Mouse (Mus musculus) hindbrain, embryonic 13.5 days (tissue): Measurements from ENCODE around the gene Sec22b. TPM values are rescaled to one million over a fixed set of nuclear protein-coding genes. Genes with fewer than 3 reads are reported as not detected.

ENCODE experiments used
- ATAC-seq: fragments of 200-750 bp; cut with Nextera tagmentation; 2 replicates; pipeline ENCODE4 v1.8.0; 2017; ENCODE audit warnings: moderate TSS enrichment; ENCODE audit not compliant: low FRiP score
- H3K27ac ChIP-seq: fragments of 300-500 bp; sonication (generic); 2 replicates; pipeline ENCODE4 v1.5.1; 2015; ENCODE audit warnings: inconsistent platforms, mild to moderate bottlenecking, moderate library complexity
- H3K27me3 ChIP-seq: fragments of 300-500 bp; sonication (generic); 2 replicates; pipeline ENCODE4 v1.6.1; 2015; ENCODE audit warnings: mild to moderate bottlenecking, inconsistent platforms
- H3K36me3 ChIP-seq: fragments of 300-500 bp; sonication (generic); 2 replicates; pipeline ENCODE4 v1.6.1; 2015; ENCODE audit warnings: mild to moderate bottlenecking, inconsistent platforms
- H3K4me1 ChIP-seq: fragments of 300-500 bp; sonication (generic); replicated peaks from 2 replicates; pipeline ENCODE4 v1.6.1; 2015; ENCODE audit warnings: inconsistent platforms
- H3K4me2 ChIP-seq: fragments of 300-500 bp; sonication (generic); 2 replicates; pipeline ENCODE4 v1.6.1; 2015; ENCODE audit warnings: inconsistent platforms, mild to moderate bottlenecking, moderate library complexity
- H3K4me3 ChIP-seq: fragments of 300-500 bp; sonication (generic); 2 replicates; pipeline ENCODE4 v1.5.1; 2015; ENCODE audit warnings: mild to moderate bottlenecking, inconsistent platforms
- H3K9ac ChIP-seq: fragments of 300-500 bp; sonication (generic); 2 replicates; pipeline ENCODE4 v1.6.1; 2015; ENCODE audit warnings: mild to moderate bottlenecking, inconsistent platforms
- H3K9me3 ChIP-seq: fragments of 300-500 bp; sonication (generic); 2 replicates; pipeline ENCODE4 v1.6.1; 2016; ENCODE audit warnings: inconsistent platforms
- WGBS: fragments of 180-500 bp; shearing (Covaris S2); methylation state at CpG from one replicate; pipeline ENCODE4 v1.1.7; 2015; 5-methylcytosine and 5-hydroxymethylcytosine counted together
- polyA plus RNA-seq: library from polyadenylated mRNA; unstranded; fragments of >200 nt; fragmentation: Nextera tagmentation; extraction: Ambion mirVana; gene quantifications from 2 replicates; pipeline ENCODE4 v1.2.1, GENCODE M21; 2015

Gene Sec22b
- polyA plus RNA-seq, 1 experiment from 2014 or later: 103 TPM

DNA sequence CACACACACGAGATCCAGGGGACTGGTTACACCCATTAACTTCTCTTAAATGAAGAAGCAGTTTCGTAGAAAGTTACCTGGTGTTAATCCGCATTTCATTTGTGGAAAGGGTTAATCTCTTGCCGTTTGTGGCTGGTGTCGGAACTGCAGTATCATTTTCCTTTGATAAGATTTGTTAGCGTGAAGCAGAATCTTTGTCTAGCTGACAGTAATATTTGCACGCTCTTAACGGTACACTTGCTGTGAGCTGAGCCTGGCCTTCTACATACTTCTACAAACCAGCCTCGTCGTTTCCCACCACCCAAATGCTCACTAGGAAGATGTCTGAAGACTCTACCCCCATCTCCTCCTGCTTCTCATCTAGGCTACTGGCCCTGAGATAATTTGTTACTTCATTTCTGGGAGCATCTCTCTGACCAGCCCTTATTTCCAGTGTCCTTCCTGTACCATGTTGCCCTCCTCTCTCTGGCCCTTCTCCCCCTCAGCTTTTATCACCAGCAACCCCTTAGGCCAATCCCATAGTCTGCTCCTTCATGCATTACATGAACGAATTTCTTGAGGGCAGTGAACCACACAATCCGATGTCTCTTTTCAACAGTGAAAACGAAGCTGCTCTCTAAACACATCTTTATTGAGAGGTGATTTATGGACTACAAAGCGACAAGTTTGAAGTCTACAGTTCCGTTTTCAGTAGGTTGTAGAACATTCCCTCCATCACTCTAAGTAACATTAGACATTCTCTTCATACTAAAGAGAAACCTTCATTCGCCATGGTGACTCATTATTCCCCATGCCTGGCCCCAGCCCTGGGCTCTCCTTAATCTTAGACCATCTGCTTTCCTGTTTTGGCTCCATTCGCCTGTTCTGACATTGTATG lies 36.3 kb downstream of the Sec22b start:
- 0 out of 2 replicates have a peak, but pooled peaks have one; percentile 11 for ATAC-seq
- 26% methylated on average over 17 of the region's 17 CpGs for WGBS
- Histone ChIP-seq H3K27me3 (peaks cover 10% of the 10 kb centered on the region), H3K4me3 (no peak overlapping the region), H3K4me2 (no peak overlapping the region), H3K4me1 (peaks cover 56% of the 10 kb centered on the region), H3K9me3 (no peaks in the 10 kb centered on the region), H3K36me3 (no peaks in the 10 kb centered on the region), H3K27ac (no peak overlapping the region), H3K9ac (no peak overlapping the region; the same call in 1 of the 2 replicates)

DNA sequence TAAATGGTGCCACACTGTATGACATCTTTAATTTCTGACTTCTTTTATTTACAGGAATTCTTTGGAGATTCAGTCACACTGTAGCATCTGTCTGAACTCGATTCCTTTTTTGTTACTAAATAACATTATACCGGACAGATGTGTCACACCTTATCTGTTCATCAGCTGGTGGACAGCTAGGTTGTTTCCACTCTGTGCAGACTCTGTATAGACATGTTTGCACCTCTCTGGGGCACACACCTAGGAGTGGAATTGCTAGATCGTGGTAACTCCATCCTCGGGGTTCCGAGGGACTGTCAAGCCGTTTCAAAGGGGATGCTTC lies 36.9 kb downstream of the Sec22b start:
- Histone ChIP-seq H3K4me1 (peaks cover 57% of the 10 kb centered on the region), H3K9ac (no peak overlapping the region), H3K4me2 (no peak overlapping the region), H3K27me3 (peaks cover 10% of the 10 kb centered on the region), H3K27ac (no peak overlapping the region), H3K9me3 (no peaks in the 10 kb centered on the region), H3K4me3 (no peak overlapping the region), H3K36me3 (no peaks in the 10 kb centered on the region)
- 37% methylated on average over 6 of the region's 6 CpGs for WGBS
- ATAC-seq: no peak

DNA sequence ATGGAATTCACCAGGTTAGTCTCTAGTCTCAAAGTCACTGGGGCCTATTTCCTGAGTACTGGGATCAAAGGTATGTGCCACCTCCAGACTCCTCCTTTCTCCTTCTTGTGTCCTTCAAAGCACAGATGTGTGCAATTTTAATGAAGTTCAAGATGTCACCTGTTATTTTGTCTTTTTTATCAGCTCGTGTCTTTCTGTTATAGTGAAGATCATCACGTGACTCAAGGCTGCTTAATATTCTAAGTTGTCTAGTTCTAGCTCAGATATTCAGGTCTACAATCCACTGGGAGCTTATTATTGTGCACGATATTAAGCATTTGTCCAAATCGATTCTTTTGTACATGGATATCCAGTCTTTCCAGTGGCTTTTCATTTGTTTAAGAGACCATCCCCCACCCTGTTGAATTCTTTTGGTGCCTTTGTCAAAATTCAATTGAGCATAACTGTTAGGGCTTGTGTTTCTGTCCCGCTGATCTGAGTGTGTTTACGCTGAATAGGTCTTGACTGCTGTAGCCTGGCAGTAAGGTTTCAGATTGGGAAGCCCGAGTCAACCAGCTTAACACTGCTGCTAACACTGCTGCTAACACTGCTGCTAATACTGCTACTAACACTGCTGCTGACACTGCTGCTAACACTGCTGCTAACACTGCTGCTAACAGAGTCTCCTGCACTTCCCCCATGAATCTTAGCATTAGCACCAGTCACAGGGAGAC lies 38.0 kb downstream of the Sec22b start:
- no peaks in the 10 kb centered on the region for H3K27me3 ChIP-seq
- H3K36me3 ChIP-seq: no peaks in the 10 kb centered on the region
- H3K4me2 ChIP-seq: no peak overlapping the region
- WGBS: 7% methylated on average over 7 of the region's 7 CpGs
- H3K9me3 ChIP-seq: no peaks in the 10 kb centered on the region
- peak overlapping the region; percentile 72 for H3K27ac ChIP-seq
- H3K4me3 ChIP-seq: no peak overlapping the region
- H3K9ac ChIP-seq: no peak overlapping the region
- peaks cover 55% of the 10 kb centered on the region for H3K4me1 ChIP-seq
- ATAC-seq: 0 out of 2 replicates have a peak, but pooled peaks have one; percentile 8

DNA sequence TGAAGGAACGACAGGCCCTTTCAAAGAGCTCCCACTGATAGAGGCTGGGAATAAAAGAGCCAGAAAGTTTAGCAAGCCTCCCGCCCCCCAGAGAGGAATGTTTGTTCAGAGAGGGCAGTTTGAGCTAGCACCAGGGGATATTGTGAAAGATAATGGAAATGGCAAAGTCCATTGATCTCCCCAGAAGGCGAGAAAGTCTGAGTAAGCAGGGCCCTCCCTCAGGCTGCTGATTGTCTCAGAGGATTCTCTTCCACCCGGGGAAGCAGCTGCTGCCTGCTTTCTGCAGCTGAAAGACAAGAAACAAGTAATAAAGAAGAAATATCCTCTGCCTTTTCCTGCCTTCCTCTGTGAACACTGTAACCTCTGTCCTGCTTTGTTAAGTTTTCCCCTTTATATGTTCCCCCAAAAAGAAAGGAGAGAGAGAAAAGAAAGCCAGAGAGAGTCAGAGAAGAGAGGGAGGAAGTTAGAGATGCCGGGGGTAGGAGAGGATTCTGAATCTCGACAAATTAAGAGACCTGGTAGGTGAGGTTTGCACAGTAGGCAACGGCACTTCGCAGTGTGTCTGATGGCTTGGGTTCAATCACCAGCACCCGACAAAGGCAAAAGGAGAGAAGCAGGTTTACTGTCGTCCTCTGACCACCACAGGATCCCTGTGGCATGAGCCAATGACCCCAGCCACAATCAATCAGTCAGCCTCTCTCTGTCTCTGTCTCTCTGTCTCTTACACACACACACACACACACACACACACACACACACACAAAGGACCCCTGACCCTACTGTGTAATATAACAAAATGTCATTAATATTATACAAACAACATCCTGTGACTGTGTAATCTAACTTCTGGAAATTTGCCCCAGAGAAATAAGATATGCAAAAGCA lies 38.9 kb downstream of the Sec22b start:
- Histone ChIP-seq H3K4me2 (peak overlapping the region; percentile 10; the same call in 1 of the 2 replicates), H3K4me3 (no peak overlapping the region), H3K9ac (0 out of 2 replicates have a peak overlapping the region, but pooled peaks have one; percentile 39), H3K27ac (peak overlapping the region; percentile 72), H3K9me3 (no peaks in the 10 kb centered on the region), H3K27me3 (no peaks in the 10 kb centered on the region), H3K36me3 (no peaks in the 10 kb centered on the region), H3K4me1 (peaks cover 55% of the 10 kb centered on the region)
- 2% methylated on average over 10 of the region's 10 CpGs for WGBS
- no peak for ATAC-seq

DNA sequence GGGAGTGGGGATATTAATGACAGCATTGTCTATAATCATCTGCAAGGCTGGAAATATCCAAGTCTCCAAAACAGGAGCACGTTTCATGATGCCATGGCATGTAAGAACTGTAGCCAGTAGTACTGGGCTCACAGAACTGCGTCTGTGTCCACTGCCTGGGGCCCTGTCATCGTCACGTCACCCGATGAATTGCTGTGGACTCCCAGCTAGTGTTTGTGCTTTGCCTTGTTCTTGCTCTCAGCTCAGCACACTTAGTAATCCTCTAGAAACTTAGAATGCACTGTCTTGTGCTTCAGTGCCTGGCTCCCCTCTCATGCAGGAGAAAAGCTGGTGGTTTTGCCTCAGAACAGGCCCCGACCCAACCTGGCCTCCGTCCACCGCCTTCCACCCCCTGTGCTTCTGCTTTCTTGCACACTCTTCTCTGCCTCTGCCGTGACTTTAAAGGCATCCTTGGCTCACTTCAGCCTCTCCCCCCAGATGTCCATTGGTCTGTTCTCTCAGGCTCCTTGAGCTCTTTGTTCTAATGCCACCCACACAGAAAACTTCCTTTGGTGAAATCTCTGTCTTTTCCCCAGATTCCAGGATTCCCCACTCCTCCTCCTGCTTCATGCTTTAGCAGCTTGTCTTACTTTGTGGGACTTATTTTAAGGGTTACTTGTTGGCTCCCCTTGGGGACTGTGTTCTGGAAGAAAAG lies 39.7 kb downstream of the Sec22b start:
- Histone ChIP-seq H3K36me3 (no peaks in the 10 kb centered on the region), H3K27ac (peak overlapping the region; percentile 72; the same call in 1 of the 2 replicates), H3K27me3 (no peaks in the 10 kb centered on the region), H3K4me1 (peaks cover 55% of the 10 kb centered on the region), H3K9me3 (no peaks in the 10 kb centered on the region), H3K9ac (0 out of 2 replicates have a peak overlapping the region, but pooled peaks have one; percentile 1), H3K4me3 (no peak overlapping the region), H3K4me2 (no peak overlapping the region)
- 15% methylated on average over 9 of the region's 9 CpGs for WGBS
- ATAC-seq: no peak

DNA sequence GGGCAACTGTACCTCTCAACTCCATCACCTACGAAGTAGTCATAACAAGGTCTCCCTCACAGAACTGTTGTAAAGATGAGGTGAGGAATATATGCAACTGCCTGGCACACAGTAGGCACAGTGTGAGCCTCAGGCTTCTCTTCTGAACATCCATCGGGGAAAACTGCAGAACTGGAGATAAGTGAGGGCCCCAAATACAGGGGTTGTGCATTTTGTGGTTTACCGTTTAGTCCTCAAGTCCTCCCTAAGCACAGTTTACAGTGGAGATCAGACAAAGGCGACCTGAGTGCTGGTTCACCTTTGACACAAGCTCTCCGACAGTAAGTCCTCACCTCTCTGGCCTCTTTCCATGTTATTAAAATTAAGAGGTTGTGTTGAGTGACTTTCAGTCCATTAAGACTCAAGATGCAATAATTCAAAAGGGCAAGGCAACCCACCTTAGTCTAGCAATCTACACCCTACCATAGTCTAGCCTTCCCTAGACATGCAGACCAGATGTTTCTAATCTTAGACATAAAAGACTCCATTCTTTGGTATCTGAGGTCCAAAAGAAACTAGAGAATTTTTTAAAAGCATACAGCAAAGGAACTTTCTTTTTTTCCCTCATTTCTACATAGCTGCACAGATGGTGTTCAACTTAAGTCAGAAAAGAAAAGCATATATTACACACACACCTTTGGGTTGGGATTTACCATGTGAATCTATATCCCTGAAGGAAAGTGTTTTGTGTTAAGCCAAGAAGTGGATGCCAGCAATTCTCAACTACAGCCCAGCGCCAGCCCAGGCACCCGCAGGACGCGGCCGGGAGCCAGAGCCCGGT lies 40.7 kb downstream of the Sec22b start:
- WGBS: 32% methylated on average over 11 of the region's 11 CpGs
- H3K9me3 ChIP-seq: no peaks in the 10 kb centered on the region
- peak overlapping the region; percentile 46 for H3K4me2 ChIP-seq
- no peak overlapping the region for H3K4me3 ChIP-seq
- H3K27me3 ChIP-seq: no peaks in the 10 kb centered on the region
- peak overlapping the region; percentile 56 for H3K9ac ChIP-seq
- no peaks in the 10 kb centered on the region for H3K36me3 ChIP-seq
- H3K4me1 ChIP-seq: peaks cover 55% of the 10 kb centered on the region
- H3K27ac ChIP-seq: no peak overlapping the region; the same call in 1 of the 2 replicates
- no peak for ATAC-seq

DNA sequence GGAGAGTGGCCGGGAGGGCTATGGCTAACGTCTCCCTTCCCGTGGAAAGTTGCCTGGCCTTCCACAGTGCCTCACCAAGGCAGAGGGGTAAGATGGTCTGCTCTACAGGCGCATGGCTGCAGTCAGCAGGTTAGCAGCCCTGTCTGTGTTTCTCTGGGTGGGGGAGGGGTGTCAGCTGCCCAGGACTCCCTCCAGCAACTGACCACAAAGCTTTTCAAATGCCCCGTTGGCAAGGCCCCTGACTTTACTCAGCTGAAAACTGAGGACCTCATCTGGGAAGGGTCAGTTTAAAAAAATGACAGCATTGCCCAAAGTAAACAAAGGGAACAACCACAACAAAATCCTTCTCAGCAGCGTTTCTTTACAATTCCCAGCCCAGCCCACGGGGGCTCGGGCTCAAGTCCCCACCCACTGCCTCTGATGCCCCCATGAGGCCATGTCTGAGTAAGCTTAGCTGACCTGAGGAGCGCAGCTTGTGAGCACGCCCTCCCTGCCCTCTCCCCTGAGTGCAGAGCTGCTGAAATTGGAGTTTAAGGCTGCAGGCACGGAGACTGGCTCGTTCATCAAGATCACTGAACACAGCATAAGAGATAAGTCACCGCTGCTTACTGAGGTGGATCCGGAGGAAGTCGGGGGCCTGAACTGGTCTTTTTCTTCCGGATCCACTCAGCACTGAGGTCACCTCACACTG lies 41.4 kb downstream of the Sec22b start:
- Histone ChIP-seq H3K36me3 (no peaks in the 10 kb centered on the region), H3K9ac (peak overlapping the region; percentile 56), H3K9me3 (no peaks in the 10 kb centered on the region), H3K4me2 (peak overlapping the region; percentile 46), H3K4me3 (0 out of 2 replicates have a peak overlapping the region, but pooled peaks have one; percentile 19), H3K27ac (no peak overlapping the region; the same call in 1 of the 2 replicates), H3K4me1 (peaks cover 51% of the 10 kb centered on the region), H3K27me3 (peaks cover under 1% of the 10 kb centered on the region; the same call in 1 of the 2 replicates)
- peak; percentile 44 for ATAC-seq
- 5% methylated on average over 16 of the region's 16 CpGs for WGBS

DNA sequence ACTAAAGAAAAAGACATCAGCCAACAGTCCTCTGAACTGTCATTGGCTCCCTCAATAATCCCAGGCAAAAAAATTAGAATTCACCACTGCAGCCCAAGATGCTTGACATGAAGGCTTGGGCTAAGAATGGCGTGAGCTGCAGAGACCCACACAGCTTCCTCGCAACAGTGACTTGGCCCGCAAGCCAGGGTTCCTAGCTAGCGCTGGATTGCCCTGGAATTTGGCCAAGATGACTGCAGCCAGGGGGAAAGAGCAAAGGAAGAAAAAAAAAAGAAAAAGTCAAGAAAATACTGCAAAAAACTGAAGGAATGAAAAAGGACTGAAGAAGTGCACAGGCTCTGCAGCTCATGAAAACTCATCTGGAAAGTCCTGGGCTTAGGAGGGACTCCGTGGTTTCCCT lies 43.5 kb downstream of the Sec22b start:
- WGBS: 66% methylated on average over 5 of the region's 5 CpGs
- peaks cover 3% of the 10 kb centered on the region; the same call in 1 of the 2 replicates for H3K27me3 ChIP-seq
- no peak overlapping the region for H3K9ac ChIP-seq
- no peak overlapping the region for H3K4me3 ChIP-seq
- H3K27ac ChIP-seq: no peak overlapping the region
- H3K9me3 ChIP-seq: no peaks in the 10 kb centered on the region
- ATAC-seq: no peak
- H3K4me1 ChIP-seq: peaks cover 34% of the 10 kb centered on the region
- H3K4me2 ChIP-seq: no peak overlapping the region
- H3K36me3 ChIP-seq: no peaks in the 10 kb centered on the region

DNA sequence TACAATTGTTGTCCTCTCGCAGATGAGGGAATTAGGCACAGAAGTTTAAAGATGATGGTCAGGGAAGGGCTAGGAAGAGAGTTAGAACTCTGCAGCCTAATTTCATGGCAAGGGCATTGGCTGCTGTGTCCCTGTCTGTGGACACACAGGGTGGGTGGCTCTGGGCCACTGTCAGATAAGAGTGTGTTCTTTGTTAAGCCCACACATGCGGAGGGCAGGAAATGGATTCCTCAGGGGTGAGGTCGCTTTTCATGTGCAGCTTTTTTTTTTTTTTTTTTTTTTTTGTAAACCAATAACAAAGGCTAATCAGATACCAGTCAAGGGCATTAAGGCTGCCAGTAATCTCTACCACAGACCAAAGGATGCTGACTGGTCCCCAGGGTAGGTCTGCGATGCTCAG lies 45.4 kb downstream of the Sec22b start:
- H3K9ac ChIP-seq: no peak overlapping the region
- peaks cover 14% of the 10 kb centered on the region for H3K4me1 ChIP-seq
- no peak overlapping the region for H3K27ac ChIP-seq
- peaks cover 3% of the 10 kb centered on the region; the same call in 1 of the 2 replicates for H3K27me3 ChIP-seq
- H3K4me2 ChIP-seq: no peak overlapping the region
- no peak for ATAC-seq
- no peak overlapping the region for H3K4me3 ChIP-seq
- no peaks in the 10 kb centered on the region for H3K9me3 ChIP-seq
- H3K36me3 ChIP-seq: no peaks in the 10 kb centered on the region
- 43% methylated on average over 4 of the region's 4 CpGs for WGBS

DNA sequence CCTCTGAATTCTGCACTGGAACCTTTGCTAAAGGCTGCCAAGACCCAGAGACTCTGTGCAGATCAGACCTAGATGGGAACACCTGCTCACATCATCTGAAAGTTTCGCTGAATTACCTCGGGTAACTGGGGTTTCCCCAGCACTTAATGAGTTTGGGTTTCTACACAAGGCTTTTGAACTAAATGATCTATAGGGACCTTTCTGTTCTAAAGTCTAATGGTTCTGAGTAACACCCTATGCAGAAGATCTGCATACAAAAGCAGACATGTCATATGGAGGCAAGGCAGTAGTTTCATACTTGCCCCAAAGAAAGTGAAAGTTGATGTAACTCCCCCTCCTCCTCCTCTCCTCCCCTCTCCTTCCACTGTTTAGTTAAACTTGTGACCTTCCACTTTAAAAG lies 47.5 kb downstream of the Sec22b start:
- Histone ChIP-seq H3K27me3 (peaks cover 3% of the 10 kb centered on the region; the same call in 1 of the 2 replicates), H3K9ac (no peak overlapping the region), H3K27ac (no peak overlapping the region), H3K4me1 (no peaks in the 10 kb centered on the region), H3K4me3 (no peak overlapping the region), H3K36me3 (no peaks in the 10 kb centered on the region), H3K9me3 (no peaks in the 10 kb centered on the region), H3K4me2 (no peak overlapping the region)
- WGBS: 86% methylated on average over 2 of the region's 2 CpGs
- ATAC-seq: no peak
